In genomic region chr1:184665243-184665642, GRCm38 (mm10) we compare ENCODE assay signal across 19 mouse cellular contexts.
A peak's percentile ranks its signal among the peaks of the same experiment; 100 is the strongest.
DNase-seq lines count a peak whose midpoint lies in the region; ATAC-seq and TF ChIP-seq lines count a peak whose summit lies in the region.
"Had no signal": no experiment of that assay in that cellular context is flagged by ENCODE, and none has a peak within 500 bp of the region (broad histone marks: within the 10 kb centered on the region; RNA-seq: fewer than 3 reads in every experiment).

No protein-coding gene starts in this region.

- H3K9me3 ChIP-seq in liver, embryonic 11.5 days (ENCODE audit: control insufficient read depth, low read length) = no peaks in the 10 kb centered on the region
- no peaks in the 10 kb centered on the region for H3K9me3 ChIP-seq in MEL (replicated peaks; ENCODE audit: insufficient read depth, low read length)
- peaks cover 2% of the 10 kb centered on the region; the same call in 1 of the 2 replicates for H3K9me3 ChIP-seq in forebrain, embryonic 16.5 days (ENCODE audit: control insufficient read depth, low read length)
- H3K9me3 ChIP-seq: embryonic facial prominence, embryonic 15.5 days; heart, embryonic 15.5 days; hindbrain, embryonic 10.5 days; midbrain, embryonic 10.5 days; neural tube, embryonic 12.5 days had no signal

- no peak for TF ChIP-seq RAD21 in MEL (IDR thresholded peaks at IDR 0.05; ENCODE audit: low read depth, low read length)

- DNase-seq in liver = peak; percentile 72
- no peak for DNase-seq in liver, embryonic 11.5 days (ENCODE audit: low spot score)
- DNase-seq in MEL (ENCODE audit: low read depth, low spot score) = peak; percentile 65
- DNase-seq in layer of hippocampus, adult 9-11 months = no peak
- DNase-seq in thymus, postnatal 25 days = no peak
- DNase-seq: cerebellum, adult 9-11 months; heart, adult 2 months; kidney, postnatal 14 days; lung, postnatal 10 days; right cerebral cortex, postnatal 14 days had no signal

- no peak for TF ChIP-seq POLR2A in MEL (IDR thresholded peaks at IDR 0.05; ENCODE audit: control insufficient read depth in 1 of 2, insufficient read depth in 1 of 2, low read depth in 1 of 2, low read length in 2 of 2, poor library complexity in 1 of 2)

- 82% methylated on average over 12 of the region's 12 CpGs for WGBS in liver, embryonic 11.5 days
- 76% methylated on average over 11 of the region's 12 CpGs for WGBS in forebrain, embryonic 16.5 days

- TF ChIP-seq EP300 in MEL (IDR thresholded peaks at IDR 0.05; ENCODE audit: low read depth in 1 of 2, low read length in 2 of 2) = peak; percentile 22 to 29; a peak in 1 of 4 replicates

- ATAC-seq in liver, embryonic 11.5 days (replicated peaks; ENCODE audit: low FRiP score) = no peak; the same call in 1 of the 2 replicates
- peak; percentile 94 for ATAC-seq in granulocyte monocyte progenitor cell, adult 5-6 weeks (replicated peaks; ENCODE audit: poor library complexity, severe bottlenecking)
- ATAC-seq in megakaryocyte, adult 5-6 weeks (ENCODE audit: poor library complexity, severe bottlenecking) = peak; percentile 71
- no peak for ATAC-seq in forebrain, embryonic 16.5 days
- ATAC-seq: forebrain, embryonic 14.5 days had no signal

- no peaks in the 10 kb centered on the region for H3K79me2 ChIP-seq in MEL (ENCODE audit: control insufficient read depth, insufficient read depth, low read length, poor library complexity)

- no peak overlapping the region for H3K27ac ChIP-seq in liver, embryonic 11.5 days (ENCODE audit: low read depth, low read length)
- H3K27ac ChIP-seq in MEL (ENCODE audit: control insufficient read depth, low read depth, low read length) = no peak overlapping the region
- no peak overlapping the region for H3K27ac ChIP-seq in forebrain, embryonic 16.5 days (ENCODE audit: low read length)
- H3K27ac ChIP-seq: embryonic facial prominence, embryonic 15.5 days; heart, adult 2 months; heart, embryonic 15.5 days; hindbrain, embryonic 10.5 days; midbrain, embryonic 10.5 days; neural tube, embryonic 12.5 days had no signal

- H3K4me3 ChIP-seq in liver, embryonic 11.5 days (ENCODE audit: low read depth, low read length) = no peak overlapping the region
- peak overlapping the region in 1 of 2 experiments; percentile 27; a peak in 1 of 4 replicates for H3K4me3 ChIP-seq in MEL (ENCODE audit: control insufficient read depth in 1 of 2, insufficient read depth in 1 of 2, low read depth in 2 of 2, low read length in 2 of 2)
- H3K4me3 ChIP-seq in forebrain, embryonic 16.5 days (replicated peaks; ENCODE audit: low read length) = no peak overlapping the region
- H3K4me3 ChIP-seq: embryonic facial prominence, embryonic 15.5 days; heart, adult 2 months; heart, embryonic 15.5 days; hindbrain, embryonic 10.5 days; midbrain, embryonic 10.5 days; neural tube, embryonic 12.5 days had no signal

- no peaks in the 10 kb centered on the region for H3K27me3 ChIP-seq in liver, embryonic 11.5 days (replicated peaks; ENCODE audit: control insufficient read depth, insufficient read depth, low read length)
- no peaks in the 10 kb centered on the region for H3K27me3 ChIP-seq in MEL (ENCODE audit: control insufficient read depth in 1 of 2, insufficient read depth in 2 of 2, low read length in 2 of 2)
- H3K27me3 ChIP-seq in forebrain, embryonic 16.5 days (replicated peaks; ENCODE audit: control insufficient read depth, insufficient read depth, low read length) = no peaks in the 10 kb centered on the region
- H3K27me3 ChIP-seq: embryonic facial prominence, embryonic 15.5 days; heart, embryonic 15.5 days; neural tube, embryonic 12.5 days had no signal

- no peak for TF ChIP-seq CTCF in MEL (IDR thresholded peaks at IDR 0.05 in 2 of 3, conservative IDR thresholded peaks at IDR 0.05 in 1 of 3; ENCODE audit: control insufficient read depth in 1 of 3, insufficient read depth in 1 of 3, low read depth in 2 of 3, low read length in 3 of 3, poor library complexity in 1 of 3, severe bottlenecking in 1 of 3)

- no peak overlapping the region for H3K9ac ChIP-seq in liver, embryonic 11.5 days (ENCODE audit: low read depth, low read length)
- H3K9ac ChIP-seq in MEL (ENCODE audit: control insufficient read depth, low read depth, low read length, poor library complexity, severe bottlenecking) = no peak overlapping the region
- no peak overlapping the region for H3K9ac ChIP-seq in forebrain, embryonic 16.5 days (replicated peaks; ENCODE audit: low read depth, low read length)
- H3K9ac ChIP-seq: embryonic facial prominence, embryonic 15.5 days; heart, embryonic 15.5 days; neural tube, embryonic 12.5 days had no signal

- H3K4me1 ChIP-seq in liver, embryonic 11.5 days (replicated peaks; ENCODE audit: control insufficient read depth, insufficient read depth, low read length) = 0 out of 2 replicates have a peak, but pooled peaks cover 3% of the 10 kb centered on the region
- H3K4me1 ChIP-seq in MEL (ENCODE audit: control insufficient read depth in 1 of 2, insufficient read depth in 2 of 2, low read length in 2 of 2) = peaks cover 0 to 7% of the 10 kb centered on the region in 2 experiments; a peak in 1 of 4 replicates
- H3K4me1 ChIP-seq in forebrain, embryonic 16.5 days (replicated peaks; ENCODE audit: control insufficient read depth, insufficient read depth, low read length) = 0 out of 2 replicates have a peak, but pooled peaks cover 2% of the 10 kb centered on the region
- H3K4me1 ChIP-seq: heart, embryonic 15.5 days had no signal

- H3K36me3 ChIP-seq in liver, embryonic 11.5 days (ENCODE audit: control insufficient read depth, insufficient read depth, low read length) = no peaks in the 10 kb centered on the region
- H3K36me3 ChIP-seq in MEL (ENCODE audit: control insufficient read depth in 1 of 2, insufficient read depth in 2 of 2, low read length in 2 of 2) = peaks cover 0 to 2% of the 10 kb centered on the region in 2 experiments; a peak in 1 of 4 replicates
- no peaks in the 10 kb centered on the region for H3K36me3 ChIP-seq in forebrain, embryonic 16.5 days (ENCODE audit: control insufficient read depth, insufficient read depth)
- H3K36me3 ChIP-seq: embryonic facial prominence, embryonic 15.5 days; heart, embryonic 15.5 days; hindbrain, embryonic 10.5 days; midbrain, embryonic 10.5 days; neural tube, embryonic 12.5 days had no signal

- no peak overlapping the region for H3K4me2 ChIP-seq in liver, embryonic 11.5 days
- no peak overlapping the region for H3K4me2 ChIP-seq in forebrain, embryonic 16.5 days (ENCODE audit: low read length)
- H3K4me2 ChIP-seq: embryonic facial prominence, embryonic 15.5 days; heart, embryonic 15.5 days; neural tube, embryonic 12.5 days had no signal

TF ChIP-seq in MEL, 35 proteins besides CTCF, POLR2A, EP300 and RAD21:
- 0 out of 2 replicates have a peak, but pooled peaks have one; percentile 15 for TF ChIP-seq TCF12 (IDR thresholded peaks at IDR 0.05; ENCODE audit: low read depth, low read length)
- TF ChIP-seq ETS1 (IDR thresholded peaks at IDR 0.05; ENCODE audit: low read depth, low read length) = peak; percentile 26; the same call in 1 of the 2 replicates
- no peak for TF ChIP-seq BHLHE40 (IDR thresholded peaks at IDR 0.05; ENCODE audit: borderline replicate concordance, low read depth, low read length)
- 0 out of 2 replicates have a peak, but pooled peaks have one; percentile 11 for TF ChIP-seq NELFE (IDR thresholded peaks at IDR 0.05; ENCODE audit: low read depth, low read length)
- TF ChIP-seq HCFC1 (IDR thresholded peaks at IDR 0.05; ENCODE audit: low read depth, low read length) = no peak
- peak; percentile 7; the same call in 1 of the 2 replicates for TF ChIP-seq TAL1 (IDR thresholded peaks at IDR 0.05; ENCODE audit: low read length)
- no peak for TF ChIP-seq ZNF384 (IDR thresholded peaks at IDR 0.05; ENCODE audit: low read depth, low read length)
- TF ChIP-seq SIN3A (IDR thresholded peaks at IDR 0.05; ENCODE audit: low read length) = no peak
- TF ChIP-seq JUND (IDR thresholded peaks at IDR 0.05; ENCODE audit: low read depth, low read length) = no peak
- TF ChIP-seq MAZ (IDR thresholded peaks at IDR 0.05; ENCODE audit: low read depth, low read length) = no peak
- no peak for TF ChIP-seq TBP (IDR thresholded peaks at IDR 0.05; ENCODE audit: low read depth, low read length)
- TF ChIP-seq POLR2AphosphoS5 (IDR thresholded peaks at IDR 0.05; ENCODE audit: borderline replicate concordance, low read depth, low read length) = no peak
- TF ChIP-seq GATA1 (IDR thresholded peaks at IDR 0.05; ENCODE audit: low read depth, low read length) = peak; percentile 51
- TF ChIP-seq MEF2A (IDR thresholded peaks at IDR 0.05; ENCODE audit: extremely low read depth, insufficient replicate concordance, low read depth, low read length, poor library complexity, severe bottlenecking) = no peak
- no peak for TF ChIP-seq MYB (IDR thresholded peaks at IDR 0.05; ENCODE audit: low read depth, low read length)
- no peak for TF ChIP-seq CHD2 (IDR thresholded peaks at IDR 0.05; ENCODE audit: low read length)
- TF ChIP-seq MAX (IDR thresholded peaks at IDR 0.05; ENCODE audit: low read length) = no peak
- TF ChIP-seq ZMIZ1 (IDR thresholded peaks at IDR 0.05; ENCODE audit: low read depth, low read length) = no peak
- TF ChIP-seq KAT2A (conservative IDR thresholded peaks at IDR 0.05; ENCODE audit: low read depth, low read length) = no peak
- peak; percentile 62 for TF ChIP-seq RCOR1 (IDR thresholded peaks at IDR 0.05; ENCODE audit: low read depth, low read length)
- no peak for TF ChIP-seq E2F4 (IDR thresholded peaks at IDR 0.05; ENCODE audit: borderline replicate concordance, low read depth, low read length)
TF ChIP-seq in MEL: peak in this region for 6.

Comparison
In these comparisons a context has a peak if more than half of its experiments do, and no peak if none do; other contexts are left out.
1. DNase-seq: peak in liver (single experiment) and MEL (single experiment); none in liver, embryonic 11.5 days (single experiment), layer of hippocampus, adult 9-11 months (single experiment) and thymus, postnatal 25 days (single experiment).
2. ATAC-seq: peak in granulocyte monocyte progenitor cell, adult 5-6 weeks (single experiment) and megakaryocyte, adult 5-6 weeks (single experiment); none in liver, embryonic 11.5 days (single experiment) and forebrain, embryonic 16.5 days (single experiment).